Mouse (Mus musculus) lung, embryonic 15.5 days (tissue): ENCODE results near the gene Fam71e1. TPM values are rescaled to one million over a fixed set of nuclear protein-coding genes. Genes with fewer than 3 reads are reported as not detected.

ENCODE experiments used
- ATAC-seq: fragments of 200-750 bp; cut with Nextera tagmentation; 2 replicates; pipeline ENCODE4 v1.8.0; 2017; ENCODE audit warnings: moderate number of reproducible peaks, borderline replicate concordance; ENCODE audit not compliant: low FRiP score, low TSS enrichment; ENCODE audit errors: extremely low read depth
- H3K27ac ChIP-seq: fragments of 300-500 bp; sonication (generic); 2 replicates; pipeline ENCODE4 v1.5.1; 2015; ENCODE audit warnings: moderate library complexity, mild to moderate bottlenecking, inconsistent platforms
- H3K27me3 ChIP-seq: fragments of 300-500 bp; sonication (generic); 2 replicates; pipeline ENCODE4 v1.6.1; 2015; ENCODE audit warnings: inconsistent platforms
- H3K36me3 ChIP-seq: fragments of 300-500 bp; sonication (generic); 2 replicates; pipeline ENCODE4 v1.6.1; 2015; ENCODE audit warnings: inconsistent platforms
- H3K4me1 ChIP-seq: fragments of 300-500 bp; sonication (generic); 2 replicates; pipeline ENCODE4 v1.6.1; 2015; ENCODE audit warnings: inconsistent platforms
- H3K4me2 ChIP-seq: fragments of 300-500 bp; sonication (generic); 2 replicates; pipeline ENCODE4 v1.6.1; 2015; ENCODE audit warnings: inconsistent platforms, mild to moderate bottlenecking, moderate library complexity
- H3K4me3 ChIP-seq: fragments of 300-500 bp; sonication (generic); 2 replicates; pipeline ENCODE4 v1.5.1; 2015; ENCODE audit warnings: mild to moderate bottlenecking, inconsistent platforms
- H3K9ac ChIP-seq: fragments of 300-500 bp; sonication (generic); 2 replicates; pipeline ENCODE4 v1.6.1; 2015; ENCODE audit warnings: inconsistent platforms
- H3K9me3 ChIP-seq: fragments of 300-500 bp; sonication (generic); 2 replicates; pipeline ENCODE4 v1.6.1; 2016; ENCODE audit warnings: inconsistent platforms
- WGBS: fragments of 180-500 bp; shearing (Covaris S2); methylation state at CpG from one replicate; pipeline ENCODE4 v1.1.7; 2015; 5-methylcytosine and 5-hydroxymethylcytosine counted together
- polyA plus RNA-seq: library from polyadenylated mRNA; unstranded; fragments of >200 nt; fragmentation: Nextera tagmentation; extraction: Ambion mirVana; gene quantifications from 2 replicates; pipeline ENCODE4 v1.2.1, GENCODE M21; 2015

The Fam71e1 gene
- polyA plus RNA-seq, 1 experiment from 2014 or later: 11.1 TPM

DNA sequence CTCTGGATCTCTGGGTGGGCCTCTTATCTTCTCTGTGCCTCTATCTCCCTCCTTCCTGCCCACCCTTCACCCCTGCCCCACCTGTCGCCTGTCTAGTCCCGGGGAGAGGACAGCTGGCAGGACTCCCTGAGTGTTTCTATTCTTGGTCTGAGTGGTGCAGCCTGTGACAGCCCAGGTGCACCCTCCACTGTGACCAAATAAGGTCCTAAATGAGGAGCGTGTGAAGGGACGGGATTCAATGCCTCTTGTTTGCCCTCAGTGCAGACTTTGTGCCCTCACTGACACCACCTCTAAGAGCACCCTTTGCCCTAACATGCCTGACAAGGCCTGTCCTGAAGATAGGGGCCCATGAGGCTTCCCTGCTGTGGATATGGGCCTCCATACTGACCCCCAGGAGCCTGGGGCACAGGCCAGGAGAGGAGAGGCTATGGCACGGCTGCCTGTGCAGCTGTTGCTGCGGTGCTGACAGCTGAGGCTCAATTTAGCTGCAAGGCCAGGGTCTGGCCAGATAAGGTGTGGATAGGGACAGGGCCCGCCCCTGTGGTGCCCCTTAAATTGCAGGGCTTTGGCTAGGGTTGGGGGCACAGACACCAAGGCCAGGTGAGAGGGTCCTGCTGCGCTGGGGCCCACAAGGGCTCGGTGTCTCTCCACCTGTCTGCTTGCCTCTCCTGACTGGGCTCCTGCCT, 23.3 kb upstream of the Fam71e1 start:
- H3K4me1 ChIP-seq: peaks cover 65% of the 10 kb centered on the region
- H3K27ac ChIP-seq: peak overlapping the region; percentile 80
- H3K4me2 ChIP-seq: peak overlapping the region; percentile 33; the same call in 1 of the 2 replicates
- no peak overlapping the region for H3K9ac ChIP-seq
- peaks cover 6% of the 10 kb centered on the region; the same call in 1 of the 2 replicates for H3K27me3 ChIP-seq
- H3K36me3 ChIP-seq: no peaks in the 10 kb centered on the region
- ATAC-seq: no peak
- 24% methylated on average over 9 of the region's 9 CpGs for WGBS
- no peak overlapping the region for H3K4me3 ChIP-seq
- H3K9me3 ChIP-seq: no peaks in the 10 kb centered on the region

GRCm38 (mm10) chr7:44474419-44474818, 22.0 kb upstream of the Fam71e1 start:
- H3K27ac ChIP-seq: no peak overlapping the region
- no peaks in the 10 kb centered on the region for H3K36me3 ChIP-seq
- whole genome bisulfite sequencing: 18% methylated on average over 4 of the region's 4 CpGs
- no peak overlapping the region for H3K4me2 ChIP-seq
- H3K9me3 ChIP-seq: no peaks in the 10 kb centered on the region
- no peak for ATAC-seq
- H3K4me3 ChIP-seq: no peak overlapping the region
- H3K27me3 ChIP-seq: peaks cover 10% of the 10 kb centered on the region; the same call in 1 of the 2 replicates
- 0 out of 2 replicates have a peak overlapping the region, but pooled peaks have one; percentile 6 for H3K9ac ChIP-seq
- peaks cover 54% of the 10 kb centered on the region for H3K4me1 ChIP-seq

DNA sequence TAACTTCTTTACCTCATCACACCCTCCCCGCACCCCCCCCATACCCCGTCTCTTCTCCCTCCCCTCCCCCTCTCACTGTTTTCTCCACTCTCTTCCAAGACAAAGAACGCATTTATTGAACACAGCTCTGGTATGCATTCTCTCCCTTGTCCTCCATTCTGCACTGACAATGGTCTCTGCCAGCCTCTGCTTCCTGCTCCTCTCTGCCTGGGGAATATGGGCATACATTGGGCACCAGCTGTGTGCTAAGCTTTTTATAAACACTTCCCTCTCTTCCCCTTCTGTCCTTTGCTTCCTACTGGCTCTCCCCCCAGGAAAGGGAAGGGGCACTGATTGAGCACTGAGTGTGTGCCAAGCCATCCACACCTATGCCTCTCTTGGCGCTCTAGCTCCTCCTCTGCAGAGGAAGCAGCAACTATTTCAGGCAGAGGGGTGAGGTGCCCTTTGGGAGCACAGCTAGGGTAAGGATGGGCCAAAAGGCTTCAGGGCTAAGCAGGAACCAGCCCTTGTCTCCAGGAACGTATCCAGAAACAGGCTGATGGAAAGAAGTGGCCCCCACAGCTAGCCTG, 21.3 kb upstream of the Fam71e1 start:
- Histone ChIP-seq H3K4me1 (peaks cover 47% of the 10 kb centered on the region), H3K9me3 (no peaks in the 10 kb centered on the region), H3K4me3 (no peak overlapping the region)

DNA sequence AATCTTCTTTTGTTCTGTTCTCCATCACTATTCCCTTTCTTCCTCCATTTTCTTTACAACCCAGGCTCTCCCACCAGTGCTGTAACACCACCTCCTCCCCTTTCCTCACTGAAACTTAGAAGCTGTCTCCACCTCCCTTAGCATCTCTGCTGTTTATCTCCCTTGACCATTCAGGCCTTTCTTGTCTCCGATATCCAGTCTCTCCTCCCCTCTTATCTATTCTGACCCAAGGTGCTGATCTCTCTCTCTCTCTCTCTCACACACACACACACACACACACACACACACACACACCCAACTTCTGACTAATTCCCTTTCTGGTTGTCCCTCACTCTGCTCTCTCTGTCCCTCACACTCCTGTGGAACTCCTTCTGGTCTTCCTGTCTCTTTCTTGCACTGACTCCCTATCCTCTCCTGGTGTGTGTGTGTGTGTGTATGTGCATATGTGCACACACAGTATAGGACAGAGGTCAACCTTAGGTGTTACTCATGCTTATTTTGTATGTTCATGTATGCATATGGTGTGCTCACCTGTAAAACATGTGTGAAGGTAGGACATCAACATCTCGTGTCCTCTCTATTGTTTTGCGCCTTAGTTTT, 13.4 kb upstream of the Fam71e1 start:
- WGBS: 53% methylated on average over 3 of the region's 3 CpGs
- ATAC-seq: no peak
- H3K4me1 ChIP-seq: no peaks in the 10 kb centered on the region
- H3K4me2 ChIP-seq: no peak overlapping the region
- no peak overlapping the region for H3K27ac ChIP-seq
- no peak overlapping the region for H3K4me3 ChIP-seq
- no peaks in the 10 kb centered on the region for H3K9me3 ChIP-seq
- no peak overlapping the region for H3K9ac ChIP-seq
- no peaks in the 10 kb centered on the region for H3K36me3 ChIP-seq
- H3K27me3 ChIP-seq: peaks cover 23% of the 10 kb centered on the region

More for the DNA sequence above, 21.3 kb upstream of the Fam71e1 start:
- no peaks in the 10 kb centered on the region for H3K36me3 ChIP-seq
- H3K9ac ChIP-seq: no peak overlapping the region
- H3K4me2 ChIP-seq: no peak overlapping the region
- peaks cover 13% of the 10 kb centered on the region; the same call in 1 of the 2 replicates for H3K27me3 ChIP-seq
- ATAC-seq: no peak
- WGBS: 36% methylated on average over 5 of the region's 5 CpGs
- peak overlapping the region; percentile 19; the same call in 1 of the 2 replicates for H3K27ac ChIP-seq

- Histone ChIP-seq H3K4me1 (no peaks in the 10 kb centered on the region), H3K27me3 (peaks cover 20% of the 10 kb centered on the region), H3K4me3 (no peak overlapping the region), H3K4me2 (no peak overlapping the region), H3K9me3 (no peaks in the 10 kb centered on the region), H3K9ac (no peak overlapping the region), H3K27ac (no peak overlapping the region), H3K36me3 (peaks cover 4% of the 10 kb centered on the region; the same call in 1 of the 2 replicates)
- ATAC-seq: no peak
- WGBS: 89% methylated on average over 1 of the region's 1 CpGs
Observed at GRCm38 (mm10) chr7:44484109-44484508, 12.3 kb upstream of the Fam71e1 start.

DNA sequence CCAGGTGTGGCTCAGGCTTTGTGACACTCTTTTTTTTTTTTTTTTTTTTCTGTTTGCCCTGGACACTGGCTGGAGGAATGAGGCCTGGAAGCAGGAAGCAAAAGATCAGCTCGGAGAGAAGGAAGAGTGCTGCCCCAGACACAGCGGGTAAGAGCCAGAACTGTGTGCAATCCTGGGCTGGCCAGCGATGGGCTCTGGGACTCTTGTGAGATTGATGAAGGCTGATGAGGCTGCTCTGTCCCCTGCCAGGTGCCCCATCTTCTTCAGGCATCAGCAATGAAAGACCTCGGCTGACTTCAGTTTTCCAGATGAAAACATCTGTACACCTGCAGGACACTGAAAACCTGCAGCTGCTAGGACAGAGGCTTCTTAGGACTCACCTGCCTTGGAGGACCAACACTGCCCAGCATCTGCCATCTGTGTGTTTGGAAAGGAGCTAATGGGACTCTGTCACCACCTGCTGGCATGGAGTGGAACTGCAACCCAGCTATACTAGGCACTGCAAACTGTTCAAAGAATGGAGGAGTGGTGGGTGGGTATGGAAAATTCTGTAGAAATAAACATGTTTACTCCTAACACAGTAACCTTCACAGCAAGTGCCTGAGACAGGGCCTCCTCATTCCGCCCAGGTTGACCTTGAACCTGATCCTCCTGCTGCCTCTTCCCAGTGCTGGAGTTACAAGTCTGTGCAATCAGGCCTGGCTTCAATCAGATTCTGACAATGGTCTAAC, 11.4 kb upstream of the Fam71e1 start:
- Histone ChIP-seq H3K9ac (no peak overlapping the region), H3K9me3 (no peaks in the 10 kb centered on the region), H3K4me2 (no peak overlapping the region), H3K36me3 (peaks cover 7% of the 10 kb centered on the region), H3K27me3 (peaks cover 15% of the 10 kb centered on the region), H3K4me1 (no peaks in the 10 kb centered on the region), H3K4me3 (no peak overlapping the region), H3K27ac (no peak overlapping the region)
- peak; percentile 44 for ATAC-seq
- WGBS: 26% methylated on average over 5 of the region's 5 CpGs

- H3K27ac ChIP-seq: no peak overlapping the region
- no peak overlapping the region for H3K9ac ChIP-seq
- peaks cover 9% of the 10 kb centered on the region for H3K27me3 ChIP-seq
- ATAC-seq: no peak
- no peak overlapping the region for H3K4me2 ChIP-seq
- no peaks in the 10 kb centered on the region for H3K9me3 ChIP-seq
- no peaks in the 10 kb centered on the region for H3K4me1 ChIP-seq
- 71% methylated on average over 7 of the region's 7 CpGs for WGBS
- H3K36me3 ChIP-seq: peaks cover 13% of the 10 kb centered on the region
- no peak overlapping the region for H3K4me3 ChIP-seq
Observed at GRCm38 (mm10) chr7:44485572-44486195, 10.7 kb upstream of the Fam71e1 start.

GRCm38 (mm10) chr7:44486927-44487575, 9.3 kb upstream of the Fam71e1 start:
- no peaks in the 10 kb centered on the region for H3K4me1 ChIP-seq
- no peaks in the 10 kb centered on the region for H3K9me3 ChIP-seq
- 0 out of 2 replicates have a peak overlapping the region, but pooled peaks have one; percentile 4 for H3K9ac ChIP-seq
- WGBS: 66% methylated on average over 13 of the region's 13 CpGs
- no peak for ATAC-seq
- no peak overlapping the region for H3K4me2 ChIP-seq
- H3K27ac ChIP-seq: no peak overlapping the region
- peaks cover 26% of the 10 kb centered on the region for H3K36me3 ChIP-seq
- peaks cover 6% of the 10 kb centered on the region for H3K27me3 ChIP-seq
- no peak overlapping the region for H3K4me3 ChIP-seq

DNA sequence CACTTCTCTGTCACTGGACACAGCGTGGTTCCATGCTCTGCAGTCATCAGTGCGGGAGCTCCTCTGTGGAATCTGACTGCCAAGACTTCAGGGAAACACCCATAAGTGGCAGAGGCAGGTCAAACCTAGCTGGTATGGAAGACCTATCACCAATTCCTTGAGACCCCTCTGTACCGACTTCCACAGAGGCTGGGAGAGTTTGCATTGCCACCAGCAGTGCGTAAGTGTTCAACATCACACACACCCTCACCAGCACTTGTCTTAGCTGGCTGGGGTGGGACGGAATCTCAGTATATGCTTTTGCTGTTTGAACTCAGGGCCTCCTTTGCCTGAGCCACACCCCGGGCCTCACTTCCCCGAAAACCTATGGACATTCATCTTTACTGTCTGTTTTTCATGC, 8.4 kb upstream of the Fam71e1 start:
- Histone ChIP-seq H3K27me3 (no peaks in the 10 kb centered on the region), H3K4me3 (no peak overlapping the region), H3K9ac (no peak overlapping the region), H3K9me3 (no peaks in the 10 kb centered on the region), H3K4me1 (no peaks in the 10 kb centered on the region), H3K4me2 (no peak overlapping the region), H3K36me3 (peaks cover 31% of the 10 kb centered on the region), H3K27ac (no peak overlapping the region)
- 82% methylated on average over 7 of the region's 7 CpGs for WGBS
- no peak for ATAC-seq

GRCm38 (mm10) chr7:44488545-44488944, 7.8 kb upstream of the Fam71e1 start:
- no peak for ATAC-seq
- H3K27ac ChIP-seq: no peak overlapping the region
- 83% methylated on average over 8 of the region's 8 CpGs for WGBS
- H3K4me1 ChIP-seq: no peaks in the 10 kb centered on the region
- H3K9me3 ChIP-seq: no peaks in the 10 kb centered on the region
- H3K27me3 ChIP-seq: no peaks in the 10 kb centered on the region
- no peak overlapping the region for H3K4me3 ChIP-seq
- no peak overlapping the region for H3K4me2 ChIP-seq
- H3K36me3 ChIP-seq: peaks cover 31% of the 10 kb centered on the region
- H3K9ac ChIP-seq: no peak overlapping the region

DNA sequence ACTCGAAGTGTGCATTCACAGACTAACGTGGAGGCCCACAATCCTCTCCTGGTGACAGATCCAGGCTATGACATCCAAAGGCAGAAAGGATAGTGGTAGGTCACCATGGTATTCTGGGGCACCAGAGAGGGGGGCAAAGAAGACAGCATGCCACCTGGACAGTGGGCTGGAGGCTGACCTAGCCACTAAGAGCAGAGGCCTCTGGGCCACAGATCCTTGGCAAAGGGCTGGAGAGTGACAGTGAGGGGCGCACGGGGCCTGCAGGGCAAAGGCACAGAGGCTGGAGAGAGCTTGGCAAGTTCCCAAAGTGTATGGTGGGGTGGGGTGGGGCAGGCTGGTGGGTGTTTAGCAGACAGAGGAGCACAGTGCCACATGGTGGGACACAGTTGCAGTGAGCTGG, 6.1 kb upstream of the Fam71e1 start:
- Histone ChIP-seq H3K36me3 (peaks cover 31% of the 10 kb centered on the region), H3K4me3 (no peak overlapping the region), H3K9me3 (no peaks in the 10 kb centered on the region), H3K4me2 (no peak overlapping the region), H3K27ac (no peak overlapping the region), H3K27me3 (no peaks in the 10 kb centered on the region), H3K9ac (no peak overlapping the region), H3K4me1 (peaks cover 8% of the 10 kb centered on the region)
- 81% methylated on average over 4 of the region's 4 CpGs for WGBS
- ATAC-seq: no peak
